Mouse (Mus musculus) forelimb bud, embryonic 11.5 days (tissue): ENCODE data around the gene Rpl9-ps6.
"Not testable (repeated sequence)": the region's sequence is repeated elsewhere in the genome, so short reads cannot be mapped to it uniquely, and the experiment has no call there.

ENCODE experiments used
- DNase-seq: peaks from one replicate; pipeline ENCODE4 v3.0.0-alpha.2; 2012; ENCODE audit warnings: low read depth, low spot score

Rpl9-ps6 gene

GRCm38 (mm10) chr19:32481511-32481910 lies 15.1 kb upstream of the Rpl9-ps6 start:
- no peak for DNase-seq

DNA sequence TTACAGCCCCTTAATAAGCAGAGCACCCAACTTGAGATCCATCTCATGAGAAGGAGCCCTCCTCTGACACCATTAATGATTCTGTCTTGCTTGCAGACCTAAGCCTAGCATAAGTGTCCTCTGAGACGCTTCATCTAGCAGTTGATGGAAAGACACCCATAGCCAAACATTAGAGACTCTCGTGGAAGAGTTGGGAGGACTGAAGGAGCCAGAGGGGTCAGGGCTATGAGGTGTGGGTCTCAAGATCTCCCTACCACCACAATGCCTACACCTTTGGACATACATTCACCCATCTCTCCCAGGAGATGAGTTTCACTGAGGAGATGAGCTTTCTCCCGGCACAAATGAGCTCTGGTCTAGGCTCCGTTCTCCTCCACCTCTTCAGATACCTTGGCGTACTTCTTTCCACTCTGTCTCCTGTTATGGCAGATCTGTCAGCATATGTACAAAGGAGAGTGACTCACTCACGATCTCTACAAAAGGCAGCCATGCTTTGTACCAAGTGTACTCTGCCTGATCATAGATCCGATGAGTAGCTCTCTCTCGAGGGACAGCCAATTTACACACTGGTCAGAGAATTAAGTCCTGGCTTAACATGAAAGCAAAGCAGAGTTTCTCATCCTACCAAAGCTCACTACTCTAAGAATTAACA lies 14.5 kb upstream of the Rpl9-ps6 start:
- DNase-seq, result no peak

GRCm38 (mm10) chr19:32480255-32480654 lies 13.9 kb upstream of the Rpl9-ps6 start:
- DNase-seq, result no peak

DNA sequence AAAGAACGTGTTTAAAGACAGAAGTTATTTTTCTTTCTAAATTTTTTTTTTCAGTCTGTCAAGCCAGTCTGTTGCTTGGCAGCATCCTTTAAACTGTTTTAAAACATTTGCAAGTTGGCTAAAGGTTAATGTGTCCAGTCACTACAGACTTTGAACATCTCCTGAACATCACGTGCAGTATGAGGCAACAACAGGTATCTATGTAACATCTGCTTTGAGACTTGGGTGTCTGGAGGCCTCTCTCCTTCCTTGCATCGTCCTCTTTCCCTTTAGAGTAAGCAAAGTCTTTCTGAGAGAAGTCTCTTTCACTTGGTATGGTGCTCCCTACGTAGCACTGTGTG lies 10.3 kb upstream of the Rpl9-ps6 start:
- no peak for DNase-seq

GRCm38 (mm10) chr19:32476016-32476711 lies 9.8 kb upstream of the Rpl9-ps6 start:
- DNase-seq, result no peak

- no peak for DNase-seq
Measured at GRCm38 (mm10) chr19:32470570-32471263, 4.3 kb upstream of the Rpl9-ps6 start.

- DNase-seq, result peak; percentile 56
Measured at GRCm38 (mm10) chr19:32470059-32470497, 3.7 kb upstream of the Rpl9-ps6 start.

DNA sequence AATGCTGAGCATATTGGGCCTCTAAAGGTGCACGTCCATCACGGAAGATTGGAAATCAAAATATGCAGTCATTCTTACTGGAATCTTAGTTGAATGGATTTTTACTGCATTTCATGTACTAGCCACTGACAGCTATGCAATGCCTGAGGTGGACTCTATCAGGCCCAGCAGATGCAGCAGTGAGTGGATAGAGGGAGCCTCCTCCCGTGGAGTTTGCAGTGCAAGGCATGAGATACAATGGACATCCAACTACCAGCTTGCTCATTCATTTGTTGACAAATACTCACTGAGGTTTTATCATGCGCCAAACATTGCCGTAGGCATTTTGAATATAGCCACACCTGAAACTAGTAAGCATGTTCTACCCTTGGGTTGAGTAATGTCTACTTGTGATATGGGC lies 947 bp upstream of the Rpl9-ps6 start:
- no peak for DNase-seq

DNA sequence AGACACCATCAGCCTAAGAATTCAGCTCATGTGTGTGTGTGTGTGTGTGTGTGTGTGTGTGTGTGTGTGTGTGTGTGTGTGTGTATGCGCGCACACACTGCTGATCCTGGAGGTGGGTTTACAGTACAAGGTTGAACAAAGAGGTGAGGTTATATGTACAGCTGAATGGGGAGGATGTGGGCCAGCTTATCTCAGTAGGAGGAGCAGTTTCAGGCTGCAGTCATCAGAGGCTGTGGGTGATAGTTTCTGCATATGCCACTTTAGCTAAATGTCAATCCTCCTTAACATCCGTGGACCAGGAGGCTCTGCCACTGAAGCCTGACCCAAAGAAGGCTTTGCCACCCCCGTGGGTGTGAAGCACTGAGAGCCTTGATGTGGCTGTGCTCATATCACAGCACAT lies 1.1 kb downstream of the Rpl9-ps6 start:
- no peak for DNase-seq

GRCm38 (mm10) chr19:32463037-32463436 lies 3.3 kb downstream of the Rpl9-ps6 start:
- no peak for DNase-seq

DNA sequence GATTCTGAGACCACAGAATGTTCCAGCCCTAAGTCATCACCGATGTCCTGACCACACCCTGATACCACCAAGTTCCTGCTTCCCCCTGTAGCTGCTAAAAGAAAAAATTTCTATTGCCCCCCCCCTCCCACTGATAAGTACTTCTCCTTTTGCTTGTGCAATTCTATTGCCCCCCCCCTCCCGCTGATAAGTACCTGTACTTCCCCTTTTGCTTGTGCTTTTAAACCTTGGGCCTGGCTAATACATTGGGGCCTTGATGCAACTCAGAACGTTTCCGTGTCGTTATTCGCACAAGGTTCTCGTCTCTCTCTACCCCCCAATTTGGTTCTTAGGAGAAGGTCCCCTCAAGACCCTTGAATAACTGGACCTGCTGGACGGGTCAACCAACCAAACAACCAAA lies 8.7 kb downstream of the Rpl9-ps6 start:
- not testable (repeated sequence) for DNase-seq

DNA sequence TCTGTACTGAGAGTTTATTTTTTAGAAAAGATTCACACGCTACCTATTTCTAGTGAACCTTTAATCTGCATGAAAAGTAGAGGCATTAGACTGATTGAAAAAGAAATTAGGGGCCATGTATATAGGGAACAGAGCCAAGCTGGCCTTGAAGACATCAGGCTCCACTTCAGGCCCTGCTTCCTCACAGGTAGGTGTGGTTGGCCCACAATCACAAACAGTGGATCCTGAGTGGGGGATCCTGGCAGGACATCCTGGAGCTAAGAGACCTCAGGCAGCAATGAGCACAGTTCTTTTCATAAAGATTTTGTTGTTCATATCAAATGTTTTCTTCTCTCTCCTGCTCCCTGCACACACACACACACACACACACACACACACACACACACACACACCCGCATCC lies 9.6 kb downstream of the Rpl9-ps6 start:
- DNase-seq, result no peak

DNA sequence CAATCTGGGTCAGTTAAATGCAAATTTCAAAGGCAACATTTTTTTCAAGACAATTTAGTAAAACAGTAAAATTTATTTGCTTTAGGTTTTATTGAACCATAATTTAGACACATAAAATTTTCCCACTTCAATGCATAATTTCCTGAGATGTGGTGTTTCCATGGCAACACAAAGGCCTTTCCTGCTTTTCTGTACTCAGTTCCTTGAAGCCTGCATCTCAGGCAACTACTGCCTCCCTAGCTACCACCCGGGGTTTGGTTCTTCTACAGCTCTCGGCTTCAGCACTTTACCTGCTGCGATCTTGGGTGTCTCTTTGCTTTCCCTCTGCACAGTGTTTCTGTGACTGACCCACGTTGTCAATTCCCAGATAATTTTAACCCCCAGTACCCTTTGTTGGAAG lies 14.1 kb downstream of the Rpl9-ps6 start:
- no peak for DNase-seq

DNA sequence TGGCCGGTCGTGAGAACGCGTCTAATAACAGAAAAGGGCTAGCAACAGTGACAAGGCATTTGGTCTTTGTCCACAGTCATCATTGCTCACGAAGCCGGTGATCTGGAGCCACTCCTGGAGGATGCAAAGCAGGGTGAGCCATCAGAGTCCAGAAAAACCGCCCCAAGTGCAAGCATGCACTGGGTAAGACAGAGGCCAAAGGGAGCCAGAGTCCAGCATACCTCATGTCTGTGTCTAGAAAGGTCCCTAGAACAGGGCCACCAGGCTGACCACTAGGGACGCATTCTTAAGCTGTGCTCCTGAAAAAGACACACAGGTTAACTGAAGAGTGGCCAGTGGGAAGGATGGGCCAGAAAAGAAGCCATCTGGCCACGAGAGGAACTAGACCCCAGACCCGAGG lies 17.4 kb downstream of the Rpl9-ps6 start:
- DNase-seq, result no peak

DNA sequence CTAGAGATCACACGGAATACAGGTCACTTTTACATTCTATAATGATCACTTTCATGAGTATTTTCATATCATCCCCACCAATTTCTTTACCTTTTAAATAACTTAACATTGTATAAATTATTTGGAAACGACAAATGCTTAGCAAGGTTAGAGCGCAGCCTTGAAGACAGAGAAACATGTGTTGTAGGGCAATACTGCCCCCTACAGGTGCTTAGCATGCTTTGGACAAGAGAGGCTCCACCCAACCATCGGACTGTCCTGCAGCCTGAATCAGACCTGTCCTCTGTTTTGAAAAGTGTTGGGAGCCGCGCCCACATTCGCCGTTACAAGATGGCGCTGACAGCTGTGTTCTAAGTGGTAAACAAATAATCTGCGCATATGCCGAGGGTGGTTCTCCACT lies 24.8 kb downstream of the Rpl9-ps6 start:
- no peak for DNase-seq

GRCm38 (mm10) chr19:32439356-32439755 lies 27.0 kb downstream of the Rpl9-ps6 start:
- no peak for DNase-seq

DNA sequence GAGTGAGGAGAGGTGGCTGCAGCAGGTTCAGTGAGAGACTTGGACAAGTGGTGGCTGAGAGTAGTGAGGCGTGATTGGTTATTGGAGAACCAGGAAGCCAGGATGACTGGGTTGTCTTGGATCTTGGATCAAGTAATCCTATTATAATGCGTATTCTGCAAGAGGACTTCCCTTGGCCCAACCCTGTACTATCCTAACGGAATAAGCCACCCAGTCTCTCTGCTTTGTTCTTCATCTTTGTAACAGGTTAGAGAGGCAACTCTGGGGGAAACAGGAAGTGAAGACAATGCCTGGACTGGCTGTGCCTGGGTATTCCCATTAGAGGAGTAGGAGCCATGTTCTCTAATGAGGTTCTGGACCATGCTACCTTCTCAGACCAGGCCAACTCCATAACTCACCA lies 40.5 kb downstream of the Rpl9-ps6 start:
- no peak for DNase-seq

DNA sequence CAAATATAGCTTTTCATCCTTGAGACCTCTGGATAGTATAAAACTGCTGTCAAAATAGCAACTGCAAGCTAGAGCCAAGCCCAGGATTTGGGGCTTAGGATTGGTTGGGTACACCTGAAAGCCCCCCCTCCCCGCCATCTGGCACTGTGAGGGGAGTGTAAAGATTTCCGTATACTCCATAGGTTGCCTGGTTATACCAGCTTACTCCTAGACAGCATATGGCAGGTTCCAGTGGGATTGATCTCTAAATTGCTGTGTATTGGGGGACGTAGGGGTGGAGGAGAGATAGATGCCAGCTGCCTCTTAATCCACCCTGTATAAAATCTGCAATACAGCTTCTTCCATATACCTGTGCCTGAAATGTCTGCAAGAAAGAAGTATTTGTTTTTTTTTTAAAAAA lies 41.7 kb downstream of the Rpl9-ps6 start:
- DNase-seq, result no peak

- DNase-seq, result no peak
Measured at GRCm38 (mm10) chr19:32419069-32419468, 47.3 kb downstream of the Rpl9-ps6 start.

GRCm38 (mm10) chr19:32416692-32417317 lies 49.6 kb downstream of the Rpl9-ps6 start:
- no peak for DNase-seq
